Mouse (Mus musculus) forebrain, embryonic 13.5 days (tissue): ENCODE measurements at regions not wholly inside any gene's neighbourhood (a gene's known extent, or its start where the extent isn't known, plus 50 kb on each side); places are given as distances from the start of the nearest gene placed in this dataset.
"Not testable (repeated sequence)": the region's sequence is repeated elsewhere in the genome, so short reads cannot be mapped to it uniquely, and the experiment has no call there.

Source experiments
- ATAC-seq: fragments of 200-750 bp; cut with Nextera tagmentation; 2 replicates; pipeline ENCODE4 v1.8.0; 2017
- H3K27ac ChIP-seq: fragments of 300-500 bp; sonication (generic); 2 replicates; pipeline ENCODE4 v1.5.1; 2015; ENCODE audit warnings: inconsistent platforms, mild to moderate bottlenecking, moderate library complexity
- H3K27me3 ChIP-seq: fragments of 300-500 bp; sonication (generic); 2 replicates; pipeline ENCODE4 v1.6.1; 2015; ENCODE audit warnings: mild to moderate bottlenecking, inconsistent platforms
- H3K36me3 ChIP-seq: fragments of 300-500 bp; sonication (generic); 2 replicates; pipeline ENCODE4 v1.6.1; 2015; ENCODE audit warnings: mild to moderate bottlenecking, inconsistent platforms; ENCODE audit not compliant: poor library complexity, severe bottlenecking
- H3K4me1 ChIP-seq: fragments of 300-500 bp; sonication (generic); 2 replicates; pipeline ENCODE4 v1.6.1; 2015; ENCODE audit warnings: inconsistent platforms
- H3K4me2 ChIP-seq: fragments of 300-500 bp; sonication (generic); 2 replicates; pipeline ENCODE4 v1.6.1; 2015; ENCODE audit warnings: inconsistent platforms, mild to moderate bottlenecking, moderate library complexity
- H3K4me3 ChIP-seq: fragments of 300-500 bp; sonication (generic); 2 replicates; pipeline ENCODE4 v1.5.1; 2015; ENCODE audit warnings: mild to moderate bottlenecking, inconsistent platforms
- H3K9ac ChIP-seq: fragments of 300-500 bp; sonication (generic); 2 replicates; pipeline ENCODE4 v1.6.1; 2015; ENCODE audit warnings: mild to moderate bottlenecking, inconsistent platforms
- H3K9me3 ChIP-seq: fragments of 300-500 bp; sonication (generic); replicated peaks from 2 replicates; pipeline ENCODE4 v1.6.1; 2016; ENCODE audit warnings: inconsistent platforms
- WGBS: fragments of 180-500 bp; shearing (Covaris S2); methylation state at CpG from one replicate; pipeline ENCODE4 v1.1.7; 2015; 5-methylcytosine and 5-hydroxymethylcytosine counted together

DNA sequence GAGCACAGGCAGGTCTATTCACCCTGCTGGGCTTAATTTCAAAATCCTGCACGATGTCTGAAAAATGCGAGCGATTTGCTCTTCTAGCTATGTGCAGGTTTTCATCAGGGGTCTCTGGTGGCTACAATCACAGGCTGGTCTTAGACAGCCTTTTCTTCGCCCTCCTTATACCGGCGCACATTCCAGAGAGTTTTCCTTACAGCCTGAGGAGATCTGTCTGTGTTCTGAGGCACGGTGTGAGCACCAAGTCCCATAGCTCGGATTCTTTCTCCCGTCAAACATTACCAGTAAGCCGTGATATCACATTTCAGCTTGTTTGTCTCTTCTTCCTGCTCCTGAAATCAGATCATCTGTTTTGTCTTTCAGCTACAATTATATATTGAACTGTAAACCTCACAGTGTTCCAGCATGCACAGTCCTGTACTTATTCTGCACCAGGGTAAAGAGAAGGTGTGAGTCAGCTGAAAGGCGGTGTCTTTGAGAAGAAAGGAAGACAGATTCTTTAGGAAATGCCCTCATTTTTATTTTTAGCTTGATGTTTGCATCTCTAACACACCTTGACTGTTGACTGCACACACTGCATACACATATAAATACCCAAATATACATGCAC, 161.6 kb downstream of the Srek1 start:
- no peaks in the 10 kb centered on the region for H3K36me3 ChIP-seq
- no peaks in the 10 kb centered on the region for H3K27me3 ChIP-seq
- H3K9me3 ChIP-seq, result no peaks in the 10 kb centered on the region
- no peaks in the 10 kb centered on the region for H3K4me1 ChIP-seq
- WGBS, result 72% methylated on average over 11 of the region's 11 CpGs
- no peak overlapping the region for H3K4me2 ChIP-seq
- H3K9ac ChIP-seq, result no peak overlapping the region
- no peak for ATAC-seq
- H3K27ac ChIP-seq, result no peak overlapping the region
- no peak overlapping the region for H3K4me3 ChIP-seq

DNA sequence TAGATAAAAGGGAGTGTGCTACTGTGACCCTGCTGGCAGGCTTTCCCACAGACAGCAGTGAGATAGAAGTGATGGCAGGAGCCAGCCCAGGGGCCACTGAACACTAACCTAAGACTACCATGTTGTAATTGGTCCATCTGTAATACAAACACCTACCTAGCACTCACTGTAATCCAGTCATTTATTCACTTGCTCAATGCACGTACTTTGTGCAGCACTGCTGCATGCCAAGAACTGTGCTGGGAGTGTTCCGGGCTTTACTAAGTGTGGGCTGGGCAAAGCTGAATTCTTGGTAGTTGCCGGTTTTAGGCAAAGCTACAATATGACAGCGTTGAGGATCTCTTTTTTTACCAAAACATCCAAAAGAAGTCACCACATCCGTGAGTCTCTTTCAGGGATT, 172.1 kb downstream of the Srek1 start:
- Histone ChIP-seq H3K27ac (no peak overlapping the region), H3K36me3 (no peaks in the 10 kb centered on the region), H3K4me1 (no peaks in the 10 kb centered on the region), H3K4me3 (no peak overlapping the region), H3K27me3 (no peaks in the 10 kb centered on the region), H3K4me2 (no peak overlapping the region), H3K9ac (no peak overlapping the region), H3K9me3 (no peaks in the 10 kb centered on the region)
- WGBS, result 84% methylated on average over 5 of the region's 5 CpGs
- ATAC-seq, result no peak

DNA sequence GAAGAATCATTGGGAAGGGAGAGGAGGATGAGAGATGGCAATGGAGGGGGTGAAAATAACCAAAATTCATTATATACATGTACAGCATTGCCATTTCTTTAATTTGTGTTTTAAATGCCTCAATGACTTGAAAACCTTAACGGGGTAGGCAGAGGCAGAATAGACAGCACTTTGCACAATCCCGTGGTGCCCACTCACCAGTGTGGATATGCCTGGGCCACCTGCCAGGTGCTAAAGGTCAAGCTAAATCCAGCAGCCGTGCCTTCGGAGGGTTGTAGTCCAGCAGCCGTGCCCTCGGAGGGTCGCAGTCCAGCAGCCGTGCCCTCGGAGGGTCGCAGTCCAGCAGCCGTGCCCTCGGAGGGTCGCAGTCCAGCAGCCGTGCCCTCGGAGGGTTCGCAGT, 182.0 kb downstream of the Srek1 start:
- no peak overlapping the region for H3K27ac ChIP-seq
- ATAC-seq, result no peak
- no peaks in the 10 kb centered on the region for H3K9me3 ChIP-seq
- H3K4me2 ChIP-seq, result no peak overlapping the region
- H3K9ac ChIP-seq, result no peak overlapping the region
- H3K4me1 ChIP-seq, result no peaks in the 10 kb centered on the region
- 92% methylated on average over 16 of the region's 16 CpGs for WGBS
- no peaks in the 10 kb centered on the region for H3K36me3 ChIP-seq
- no peak overlapping the region for H3K4me3 ChIP-seq
- no peaks in the 10 kb centered on the region for H3K27me3 ChIP-seq

DNA sequence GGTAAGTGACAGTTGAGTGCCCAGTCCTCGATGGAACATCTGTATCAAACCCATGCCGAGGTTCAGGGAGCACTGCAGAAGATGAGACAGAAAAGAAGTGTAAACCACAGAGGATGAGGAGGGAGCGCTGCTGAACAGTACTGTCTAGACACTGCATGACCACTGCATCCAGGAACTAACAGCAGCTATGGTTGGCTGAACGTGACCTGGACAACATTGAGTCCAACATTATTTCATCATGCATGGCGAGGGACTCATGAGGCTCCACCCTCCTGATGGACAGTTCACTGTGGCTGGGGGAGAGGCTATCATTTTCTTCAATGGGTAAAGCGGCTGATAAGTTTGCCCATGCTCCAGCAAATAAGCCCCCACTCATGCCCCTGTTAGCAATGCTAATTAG, 182.5 kb downstream of the Srek1 start:
- Histone ChIP-seq H3K4me1 (no peaks in the 10 kb centered on the region), H3K9ac (no peak overlapping the region), H3K4me2 (no peak overlapping the region), H3K27ac (no peak overlapping the region), H3K9me3 (no peaks in the 10 kb centered on the region), H3K36me3 (no peaks in the 10 kb centered on the region), H3K4me3 (no peak overlapping the region), H3K27me3 (no peaks in the 10 kb centered on the region)
- WGBS, result 83% methylated on average over 6 of the region's 6 CpGs
- ATAC-seq, result no peak

DNA sequence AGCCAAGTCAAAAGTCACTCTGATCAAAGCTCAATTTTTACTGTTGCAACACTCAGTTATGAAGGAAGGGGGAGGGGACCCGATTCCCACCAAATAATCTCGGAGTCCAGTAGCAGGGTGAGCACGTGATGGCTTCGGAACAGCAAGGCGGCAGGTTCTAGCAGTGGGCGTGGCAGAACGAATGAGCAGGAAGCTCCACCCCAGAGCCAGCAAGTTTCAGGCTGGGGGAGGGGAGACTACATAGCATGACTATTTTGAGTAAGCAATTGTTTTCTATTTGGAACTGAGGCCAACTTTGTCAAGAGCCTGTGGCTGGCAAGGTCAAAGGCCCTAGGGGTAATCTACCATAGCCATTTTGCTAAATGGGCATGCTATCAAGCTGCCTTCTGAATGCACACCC, 183.0 kb downstream of the Srek1 start:
- not testable (repeated sequence) for H3K27me3 ChIP-seq, ATAC-seq, H3K27ac ChIP-seq, H3K4me1 ChIP-seq, H3K9me3 ChIP-seq, H3K36me3 ChIP-seq, H3K4me3 ChIP-seq, H3K4me2 ChIP-seq, H3K9ac ChIP-seq
- 87% methylated on average over 7 of the region's 7 CpGs for WGBS

DNA sequence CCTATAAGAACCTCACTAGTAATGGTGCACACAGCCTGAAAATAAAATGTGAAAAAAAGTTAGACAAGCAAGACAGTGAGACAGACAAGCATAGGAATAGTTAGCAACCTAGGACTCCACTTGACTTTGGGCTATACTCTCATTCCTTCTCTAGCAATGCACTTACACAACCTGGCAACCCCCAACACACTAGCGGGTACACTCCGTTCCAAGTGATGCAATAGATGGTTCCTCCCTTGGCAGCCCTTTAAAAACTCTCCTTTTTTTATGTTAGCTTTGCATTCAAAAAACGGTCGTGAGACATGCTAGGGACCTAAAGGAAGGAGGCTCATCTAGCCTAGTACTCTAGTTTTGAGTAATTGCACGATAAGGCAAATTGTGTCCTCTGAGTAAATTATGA, 184.8 kb downstream of the Srek1 start:
- no peaks in the 10 kb centered on the region for H3K36me3 ChIP-seq
- H3K4me2 ChIP-seq, result no peak overlapping the region
- H3K27ac ChIP-seq, result no peak overlapping the region
- no peak for ATAC-seq
- no peak overlapping the region for H3K4me3 ChIP-seq
- no peaks in the 10 kb centered on the region for H3K4me1 ChIP-seq
- no peaks in the 10 kb centered on the region for H3K27me3 ChIP-seq
- H3K9me3 ChIP-seq, result no peaks in the 10 kb centered on the region
- 87% methylated on average over 5 of the region's 5 CpGs for WGBS
- no peak overlapping the region for H3K9ac ChIP-seq

DNA sequence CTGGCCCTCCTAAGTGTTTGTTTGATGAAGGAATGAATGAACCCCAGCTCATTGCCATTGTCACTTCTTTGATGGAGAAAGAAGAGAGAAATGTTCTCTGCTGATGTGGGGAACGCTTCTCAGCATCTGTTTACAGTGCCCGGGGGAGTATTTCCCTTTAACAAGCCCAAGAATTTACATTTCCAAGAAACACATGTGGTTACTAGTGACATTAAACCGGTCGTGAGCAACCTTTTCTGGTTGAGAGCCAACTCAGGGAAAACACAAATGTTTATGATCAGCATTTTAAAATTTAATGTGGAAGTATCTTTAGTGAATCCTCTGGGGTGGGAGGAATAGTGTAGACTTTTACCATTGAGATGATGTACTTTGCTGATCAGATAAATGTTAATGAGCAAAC, 197.6 kb downstream of the Srek1 start:
- H3K4me3 ChIP-seq, result no peak overlapping the region
- H3K36me3 ChIP-seq, result no peaks in the 10 kb centered on the region
- WGBS, result 69% methylated on average over 4 of the region's 4 CpGs
- H3K27me3 ChIP-seq, result no peaks in the 10 kb centered on the region
- no peaks in the 10 kb centered on the region for H3K9me3 ChIP-seq
- H3K4me1 ChIP-seq, result no peaks in the 10 kb centered on the region
- H3K9ac ChIP-seq, result no peak overlapping the region
- no peak for ATAC-seq
- H3K4me2 ChIP-seq, result no peak overlapping the region
- H3K27ac ChIP-seq, result no peak overlapping the region

DNA sequence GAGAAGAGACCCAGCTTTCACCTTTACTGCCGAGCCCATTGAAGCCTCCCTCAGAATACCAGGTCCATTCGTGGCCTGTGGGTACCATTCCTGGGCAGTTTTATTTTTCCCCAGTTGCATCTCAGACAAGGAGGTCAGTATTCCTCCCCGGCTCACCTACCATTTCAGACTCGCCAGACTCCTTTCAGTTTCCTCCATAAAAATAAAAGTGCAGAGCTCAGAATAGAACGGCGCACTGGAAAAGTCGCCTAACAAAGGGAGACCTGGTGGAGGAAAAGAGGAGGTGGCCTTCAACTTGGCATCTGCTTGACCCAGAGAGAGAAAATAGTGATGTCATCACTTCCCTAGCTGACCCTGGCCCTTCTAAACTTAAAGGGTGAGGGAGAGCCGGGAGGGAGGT, 209.7 kb downstream of the Srek1 start:
- no peak for ATAC-seq
- WGBS, result 73% methylated on average over 8 of the region's 8 CpGs
- H3K27ac ChIP-seq, result no peak overlapping the region

DNA sequence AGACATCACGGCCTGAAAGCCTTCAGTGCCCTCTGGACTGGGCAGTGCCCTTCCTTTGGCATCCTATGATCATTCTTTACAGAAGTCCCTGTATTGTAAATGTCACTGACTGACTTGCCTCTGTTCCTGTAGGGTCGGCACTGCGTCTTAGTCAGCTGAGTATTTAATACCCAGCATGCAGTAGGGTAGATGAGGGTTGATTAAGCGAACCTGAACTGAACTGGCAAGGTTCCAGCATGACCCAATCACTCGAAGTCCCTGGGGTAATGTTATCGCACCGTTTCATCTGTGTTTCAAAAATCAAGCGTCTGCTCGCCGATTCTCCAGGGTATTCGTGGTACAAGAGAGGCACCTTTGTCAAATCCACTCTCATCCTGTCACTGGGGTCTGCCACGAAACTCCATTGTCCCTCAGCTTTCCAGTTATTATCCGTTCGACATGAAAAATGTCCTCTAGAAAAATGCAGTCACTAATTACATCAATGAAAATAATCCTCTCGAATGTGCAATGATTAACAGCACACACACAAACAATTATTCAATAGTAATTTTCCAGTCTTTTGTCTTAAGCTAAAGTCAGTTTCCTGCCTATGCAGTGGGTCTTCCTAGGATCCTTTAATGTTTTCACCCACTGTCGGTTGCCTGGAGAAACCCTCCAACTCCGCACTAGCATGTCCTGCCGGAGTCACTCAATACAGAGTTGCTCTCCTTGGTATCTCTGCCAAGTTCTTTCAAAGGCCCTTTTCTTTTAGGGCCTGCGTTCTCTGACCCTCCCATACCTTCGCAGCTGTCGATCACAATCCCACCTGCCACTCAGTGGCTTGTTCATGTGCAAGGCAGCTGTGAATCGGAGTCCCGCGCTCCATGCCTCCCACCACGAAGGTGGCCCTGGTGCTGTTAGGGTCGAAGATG, 212.4 kb downstream of the Srek1 start:
- ATAC-seq, result 0 out of 2 replicates have a peak, but pooled peaks have one; percentile 36
- 71% methylated on average over 26 of the region's 26 CpGs for WGBS
- no peaks in the 10 kb centered on the region for H3K36me3 ChIP-seq

More for the DNA sequence above, 209.7 kb downstream of the Srek1 start:
- H3K9me3 ChIP-seq, result no peaks in the 10 kb centered on the region
- no peaks in the 10 kb centered on the region for H3K27me3 ChIP-seq
- H3K36me3 ChIP-seq, result no peaks in the 10 kb centered on the region
- H3K4me1 ChIP-seq, result 0 out of 2 replicates have a peak, but pooled peaks cover 7% of the 10 kb centered on the region
- no peak overlapping the region for H3K4me3 ChIP-seq
- H3K9ac ChIP-seq, result no peak overlapping the region
- no peak overlapping the region for H3K4me2 ChIP-seq

DNA sequence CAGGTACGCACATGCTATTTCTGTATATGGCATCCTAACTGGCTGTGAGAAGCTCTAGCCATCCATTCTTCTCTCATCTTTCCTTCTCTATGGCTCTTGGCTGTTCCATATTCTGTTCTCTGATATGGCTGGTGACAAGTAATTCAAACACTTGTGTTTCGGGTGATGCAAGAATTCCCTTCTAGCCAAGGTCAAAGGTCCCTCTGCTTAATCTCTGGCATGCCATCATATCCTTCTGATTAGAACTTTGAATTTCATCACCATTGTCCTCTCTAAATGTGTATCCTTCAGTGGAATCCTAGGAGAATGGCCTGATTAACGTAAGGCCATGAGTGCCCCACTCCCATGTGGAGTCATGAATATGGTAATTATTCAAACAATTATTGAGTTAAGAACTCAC, 215.5 kb downstream of the Srek1 start:
- Histone ChIP-seq H3K27me3 (no peaks in the 10 kb centered on the region), H3K4me3 (no peak overlapping the region), H3K27ac (no peak overlapping the region), H3K4me2 (no peak overlapping the region), H3K36me3 (no peaks in the 10 kb centered on the region), H3K9me3 (no peaks in the 10 kb centered on the region), H3K9ac (no peak overlapping the region), H3K4me1 (0 out of 2 replicates have a peak, but pooled peaks cover 7% of the 10 kb centered on the region)
- no peak for ATAC-seq
- WGBS, result 74% methylated on average over 3 of the region's 3 CpGs

More for the DNA sequence above, 212.4 kb downstream of the Srek1 start:
- H3K27ac ChIP-seq, result no peak overlapping the region
- H3K9me3 ChIP-seq, result no peaks in the 10 kb centered on the region
- no peaks in the 10 kb centered on the region for H3K27me3 ChIP-seq
- no peak overlapping the region for H3K4me3 ChIP-seq
- H3K9ac ChIP-seq, result no peak overlapping the region
- no peak overlapping the region for H3K4me2 ChIP-seq
- 0 out of 2 replicates have a peak, but pooled peaks cover 7% of the 10 kb centered on the region for H3K4me1 ChIP-seq

DNA sequence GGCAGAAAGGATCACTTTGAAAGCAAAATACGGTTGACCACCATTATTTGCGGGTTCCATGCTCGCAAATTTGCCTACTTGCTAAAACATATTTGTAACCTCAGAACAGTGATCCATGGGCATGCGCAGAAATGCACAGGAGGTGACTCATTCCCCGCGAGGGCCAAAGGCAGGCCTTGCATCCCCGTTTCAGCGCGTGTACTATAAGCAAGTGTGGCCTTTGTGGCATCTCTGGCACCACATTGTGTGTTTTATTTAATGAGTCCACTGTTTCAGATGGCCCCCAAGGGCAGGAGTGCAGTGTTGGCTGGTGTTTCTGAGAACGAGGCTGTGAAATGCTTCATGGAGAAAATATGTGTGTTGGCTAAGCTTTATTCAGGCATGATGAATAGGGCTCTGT, 205.3 kb upstream of the Mast4 start:
- no peaks in the 10 kb centered on the region for H3K36me3 ChIP-seq
- no peak overlapping the region for H3K4me2 ChIP-seq
- no peak overlapping the region for H3K27ac ChIP-seq
- 84% methylated on average over 10 of the region's 10 CpGs for WGBS
- no peaks in the 10 kb centered on the region for H3K4me1 ChIP-seq
- no peak overlapping the region for H3K9ac ChIP-seq
- no peak for ATAC-seq
- H3K4me3 ChIP-seq, result no peak overlapping the region
- no peaks in the 10 kb centered on the region for H3K27me3 ChIP-seq
- H3K9me3 ChIP-seq, result no peaks in the 10 kb centered on the region

DNA sequence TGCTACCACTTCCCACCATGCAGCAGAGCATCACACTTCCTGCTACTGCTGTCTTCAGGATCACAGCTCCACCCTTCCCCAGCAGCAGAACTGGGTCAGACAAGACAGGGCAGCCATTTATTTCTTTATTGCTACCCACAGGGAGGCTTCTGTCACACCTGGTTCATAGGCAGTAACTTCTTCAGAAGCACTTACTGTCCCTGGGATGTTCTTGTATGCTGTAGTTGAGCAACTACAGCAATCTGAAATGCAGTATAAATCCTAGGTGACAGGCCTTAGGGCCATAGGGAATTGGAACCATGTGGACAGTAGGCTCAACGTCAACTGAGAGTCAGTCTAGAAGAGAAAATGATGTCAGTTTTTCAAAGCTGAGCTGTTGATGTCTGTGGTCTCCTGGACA, 179.5 kb upstream of the Mast4 start:
- H3K4me2 ChIP-seq, result no peak overlapping the region
- H3K9ac ChIP-seq, result no peak overlapping the region
- no peak overlapping the region for H3K4me3 ChIP-seq
- no peaks in the 10 kb centered on the region for H3K4me1 ChIP-seq
- ATAC-seq, result no peak
- 81% methylated on average over 1 of the region's 1 CpGs for WGBS
- H3K27me3 ChIP-seq, result no peaks in the 10 kb centered on the region
- H3K27ac ChIP-seq, result no peak overlapping the region
- no peaks in the 10 kb centered on the region for H3K9me3 ChIP-seq
- H3K36me3 ChIP-seq, result no peaks in the 10 kb centered on the region
